Mouse (Mus musculus): Measurements from ENCODE around the gene Pank4. TPM values are rescaled to one million over a fixed set of nuclear protein-coding genes. Genes with fewer than 3 reads are reported as not detected.

Pank4 gene
- polyA plus RNA-seq, 1 experiment, result 21.0 TPM

- no peak overlapping the region for H3ac ChIP-seq (ENCODE audit: control insufficient read depth, insufficient read length)
- H3K79me2 ChIP-seq (ENCODE audit: control insufficient read depth, insufficient read depth), result no peaks in the 10 kb centered on the region
- TF ChIP-seq SRF (IDR thresholded peaks at IDR 0.05; ENCODE audit: control insufficient read depth, insufficient read length, low read depth), result no peak
- no peak for TF ChIP-seq POLR2A (IDR thresholded peaks at IDR 0.05; ENCODE audit: insufficient read length, low read depth)
- no peak for TF ChIP-seq MAX (IDR thresholded peaks at IDR 0.05; ENCODE audit: low read depth)
- TF ChIP-seq USF1 (IDR thresholded peaks at IDR 0.05; ENCODE audit: low read depth), result no peak
- TF ChIP-seq POLR2AphosphoS2 (IDR thresholded peaks at IDR 0.05; ENCODE audit: insufficient read length, low read depth), result no peak
- no peak for TF ChIP-seq TCF3 (IDR thresholded peaks at IDR 0.05; ENCODE audit: insufficient read length, low read depth)
- TF ChIP-seq E2F4 (IDR thresholded peaks at IDR 0.05; ENCODE audit: insufficient read depth), result no peak
- TF ChIP-seq TCF12 (IDR thresholded peaks at IDR 0.05; ENCODE audit: insufficient read depth, poor library complexity, severe bottlenecking), result no peak
- no peak for TF ChIP-seq REST (IDR thresholded peaks at IDR 0.05; ENCODE audit: insufficient read depth, insufficient read length)
- TF ChIP-seq CEBPB (IDR thresholded peaks at IDR 0.05; ENCODE audit: insufficient read depth, poor library complexity, severe bottlenecking), result no peak
- TF ChIP-seq MYOD1 (IDR thresholded peaks at IDR 0.05; ENCODE audit: control insufficient read depth in 1 of 3, insufficient read length in 2 of 3, low read depth in 2 of 3), result no peak
- no peak for TF ChIP-seq MYOG (IDR thresholded peaks at IDR 0.05; ENCODE audit: control insufficient read depth in 1 of 3, insufficient read depth in 1 of 3, insufficient read length in 2 of 3, low read depth in 2 of 3)
- no peaks in the 10 kb centered on the region for H3K36me3 ChIP-seq (ENCODE audit: control insufficient read depth, insufficient read depth)
- H3K4me3 ChIP-seq, result no peak overlapping the region
- no peak overlapping the region for H3K4me2 ChIP-seq (ENCODE audit: low read depth)
- H3K27me3 ChIP-seq (ENCODE audit: control insufficient read depth, insufficient read depth, insufficient read length), result peaks cover 22% of the 10 kb centered on the region
Measured at GRCm38 (mm10) chr4:154943323-154944039, 20.4 kb upstream of the Pank4 start.

GRCm38 (mm10) chr4:154944121-154944590 lies 19.8 kb upstream of the Pank4 start:
- Histone ChIP-seq H3K4me3 (no peak overlapping the region), H3K4me2 (ENCODE audit: low read depth) (no peak overlapping the region), H3K36me3 (ENCODE audit: control insufficient read depth, insufficient read depth) (no peaks in the 10 kb centered on the region), H3K79me2 (ENCODE audit: control insufficient read depth, insufficient read depth) (no peaks in the 10 kb centered on the region), H3ac (ENCODE audit: control insufficient read depth, insufficient read length) (no peak overlapping the region), H3K27me3 (ENCODE audit: control insufficient read depth, insufficient read depth, insufficient read length) (peaks cover 28% of the 10 kb centered on the region)
- TF ChIP-seq MAX (IDR thresholded peaks at IDR 0.05; ENCODE audit: low read depth) (no peak), TCF12 (IDR thresholded peaks at IDR 0.05; ENCODE audit: insufficient read depth, poor library complexity, severe bottlenecking) (no peak), POLR2A (IDR thresholded peaks at IDR 0.05; ENCODE audit: insufficient read length, low read depth) (no peak), USF1 (IDR thresholded peaks at IDR 0.05; ENCODE audit: low read depth) (no peak), POLR2AphosphoS2 (IDR thresholded peaks at IDR 0.05; ENCODE audit: insufficient read length, low read depth) (no peak), E2F4 (IDR thresholded peaks at IDR 0.05; ENCODE audit: insufficient read depth) (no peak), MYOG (IDR thresholded peaks at IDR 0.05; ENCODE audit: control insufficient read depth in 1 of 3, insufficient read depth in 1 of 3, insufficient read length in 2 of 3, low read depth in 2 of 3) (no peak), MYOD1 (IDR thresholded peaks at IDR 0.05; ENCODE audit: control insufficient read depth in 1 of 3, insufficient read length in 2 of 3, low read depth in 2 of 3) (no peak), TCF3 (IDR thresholded peaks at IDR 0.05; ENCODE audit: insufficient read length, low read depth) (no peak), CEBPB (IDR thresholded peaks at IDR 0.05; ENCODE audit: insufficient read depth, poor library complexity, severe bottlenecking) (no peak), SRF (IDR thresholded peaks at IDR 0.05; ENCODE audit: control insufficient read depth, insufficient read length, low read depth) (no peak), REST (IDR thresholded peaks at IDR 0.05; ENCODE audit: insufficient read depth, insufficient read length) (no peak)

- H3K4me3 ChIP-seq, result no peak overlapping the region
- peak overlapping the region; percentile 24 for H3K4me2 ChIP-seq (ENCODE audit: low read depth)
- TF ChIP-seq POLR2A (IDR thresholded peaks at IDR 0.05; ENCODE audit: insufficient read length, low read depth) (no peak), MYOD1 (IDR thresholded peaks at IDR 0.05; ENCODE audit: control insufficient read depth in 1 of 3, insufficient read length in 2 of 3, low read depth in 2 of 3) (no peak), TCF12 (IDR thresholded peaks at IDR 0.05; ENCODE audit: insufficient read depth, poor library complexity, severe bottlenecking) (no peak), SRF (IDR thresholded peaks at IDR 0.05; ENCODE audit: control insufficient read depth, insufficient read length, low read depth) (no peak), POLR2AphosphoS2 (IDR thresholded peaks at IDR 0.05; ENCODE audit: insufficient read length, low read depth) (no peak)
- H3K79me2 ChIP-seq (ENCODE audit: control insufficient read depth, insufficient read depth), result no peaks in the 10 kb centered on the region
- H3K27me3 ChIP-seq (ENCODE audit: control insufficient read depth, insufficient read depth, insufficient read length), result peaks cover 38% of the 10 kb centered on the region
- no peak overlapping the region for H3ac ChIP-seq (ENCODE audit: control insufficient read depth, insufficient read length)
- H3K36me3 ChIP-seq (ENCODE audit: control insufficient read depth, insufficient read depth), result no peaks in the 10 kb centered on the region
Measured at GRCm38 (mm10) chr4:154946319-154946718, 17.6 kb upstream of the Pank4 start.

DNA sequence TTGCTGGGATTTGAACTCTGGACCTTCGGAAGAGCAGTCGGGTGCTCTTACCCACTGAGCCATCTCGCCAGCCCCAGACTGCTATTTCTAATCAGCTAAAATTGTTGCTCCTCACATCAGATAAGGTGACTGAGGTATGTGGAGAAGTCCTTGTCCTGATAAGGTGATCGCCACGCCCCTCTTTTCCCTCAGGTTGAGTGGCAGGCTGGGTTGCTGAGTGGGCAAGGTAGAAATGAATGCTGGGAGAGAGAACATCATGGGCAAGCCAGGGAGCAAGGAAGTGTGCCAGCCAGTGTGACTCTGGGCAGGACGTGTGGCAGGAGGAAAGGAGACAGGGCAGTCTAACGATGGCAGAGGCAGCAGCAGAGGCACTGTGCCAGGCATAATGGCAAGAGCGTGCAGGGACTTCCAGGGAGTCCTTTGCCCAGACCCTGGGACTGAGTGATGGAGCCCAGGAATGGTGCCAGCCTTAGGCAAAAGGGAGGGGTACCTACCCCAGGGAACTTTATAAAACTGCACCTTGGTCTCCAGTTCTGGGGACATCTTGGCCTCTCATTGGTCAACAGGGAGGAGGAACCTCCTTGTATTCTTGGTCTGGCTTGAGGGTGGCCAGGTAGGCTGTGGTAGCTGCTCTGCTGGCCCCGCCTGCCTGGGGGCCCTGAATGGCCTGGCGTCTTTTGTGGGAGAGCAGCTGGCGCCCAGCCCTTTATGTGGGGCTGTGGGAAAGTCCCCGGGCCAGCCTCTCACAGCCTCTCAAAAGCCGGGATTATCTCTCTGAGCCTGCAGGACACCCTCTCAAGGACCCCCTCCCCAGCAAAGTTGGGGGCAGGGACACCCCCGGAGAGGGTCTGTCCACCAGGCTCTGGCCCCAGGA lies 15.6 kb upstream of the Pank4 start:
- H3ac ChIP-seq (ENCODE audit: control insufficient read depth, insufficient read length), result no peak overlapping the region
- TF ChIP-seq CEBPB (IDR thresholded peaks at IDR 0.05; ENCODE audit: insufficient read depth, poor library complexity, severe bottlenecking) (no peak), USF1 (IDR thresholded peaks at IDR 0.05; ENCODE audit: low read depth) (no peak), TCF12 (IDR thresholded peaks at IDR 0.05; ENCODE audit: insufficient read depth, poor library complexity, severe bottlenecking) (no peak), TCF3 (IDR thresholded peaks at IDR 0.05; ENCODE audit: insufficient read length, low read depth) (no peak), SRF (IDR thresholded peaks at IDR 0.05; ENCODE audit: control insufficient read depth, insufficient read length, low read depth) (no peak), POLR2A (IDR thresholded peaks at IDR 0.05; ENCODE audit: insufficient read length, low read depth) (no peak), E2F4 (IDR thresholded peaks at IDR 0.05; ENCODE audit: insufficient read depth) (no peak), REST (IDR thresholded peaks at IDR 0.05; ENCODE audit: insufficient read depth, insufficient read length) (no peak), MAX (IDR thresholded peaks at IDR 0.05; ENCODE audit: low read depth) (no peak), MYOD1 (IDR thresholded peaks at IDR 0.05; ENCODE audit: control insufficient read depth in 1 of 3, insufficient read length in 2 of 3, low read depth in 2 of 3) (no peak), POLR2AphosphoS2 (IDR thresholded peaks at IDR 0.05; ENCODE audit: insufficient read length, low read depth) (no peak), MYOG (IDR thresholded peaks at IDR 0.05; ENCODE audit: control insufficient read depth in 1 of 3, insufficient read depth in 1 of 3, insufficient read length in 2 of 3, low read depth in 2 of 3) (no peak)
- H3K4me2 ChIP-seq (ENCODE audit: low read depth), result no peak overlapping the region
- no peaks in the 10 kb centered on the region for H3K79me2 ChIP-seq (ENCODE audit: control insufficient read depth, insufficient read depth)
- peaks cover 57% of the 10 kb centered on the region for H3K27me3 ChIP-seq (ENCODE audit: control insufficient read depth, insufficient read depth, insufficient read length)
- H3K36me3 ChIP-seq (ENCODE audit: control insufficient read depth, insufficient read depth), result no peaks in the 10 kb centered on the region
- no peak overlapping the region for H3K4me3 ChIP-seq
